ENCODE assay signal across 10 mouse cellular contexts in the genomic region with DNA sequence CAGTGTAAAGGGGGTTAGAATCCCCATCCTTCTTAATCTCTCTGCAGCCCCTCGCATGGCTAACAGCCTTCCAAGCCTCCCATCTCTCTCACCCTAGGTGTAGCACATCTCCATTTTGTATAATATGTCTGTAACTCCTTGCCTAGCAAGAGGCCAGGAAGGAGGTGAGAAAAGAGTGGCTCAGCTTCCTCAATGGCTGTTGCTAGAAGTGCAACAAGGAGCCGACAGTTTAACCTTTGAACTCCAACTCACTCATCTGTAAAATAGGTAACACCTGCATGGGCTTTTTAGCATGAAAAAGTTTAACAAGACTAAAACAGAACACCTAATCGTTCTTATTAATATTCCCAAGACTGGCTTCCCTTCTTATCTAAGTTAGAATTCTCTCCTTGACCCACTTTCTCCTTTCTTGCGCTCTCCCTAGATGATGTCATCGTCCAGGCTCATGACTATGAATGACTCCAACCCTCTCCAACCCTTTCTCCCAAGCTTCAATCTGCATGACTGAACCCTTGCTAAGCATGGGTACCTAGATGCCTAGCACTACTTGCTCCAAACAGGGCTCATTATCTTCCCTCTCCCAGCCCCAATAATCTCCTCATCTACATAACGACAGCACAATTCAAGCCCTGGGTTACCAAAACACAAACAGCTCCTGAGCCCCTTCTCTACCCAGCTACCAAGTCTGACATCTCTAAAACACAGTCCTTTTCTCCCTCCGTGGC. TPM values are rescaled to one million over a fixed set of nuclear protein-coding genes. Genes with fewer than 3 reads are reported as not detected.
DNase-seq lines count a peak whose midpoint lies in the region; ATAC-seq and TF ChIP-seq lines count a peak whose summit lies in the region.
"Had no signal": no experiment of that assay in that cellular context is flagged by ENCODE, and none has a peak within 500 bp of the region (broad histone marks: within the 10 kb centered on the region; RNA-seq: fewer than 3 reads in every experiment).

No protein-coding gene starts in this region.

- peak; percentile 50 for ATAC-seq in lung, postnatal 0 days
- ATAC-seq in hindbrain, embryonic 11.5 days (ENCODE audit: low FRiP score): peak; percentile 41

- no peaks in the 10 kb centered on the region for H3K9me3 ChIP-seq in lung, postnatal 0 days (ENCODE audit: low read length)
- no peaks in the 10 kb centered on the region for H3K9me3 ChIP-seq in hindbrain, embryonic 11.5 days (ENCODE audit: control insufficient read depth, low read length)

- H3K9ac ChIP-seq in lung, postnatal 0 days (replicated peaks; ENCODE audit: low read depth): no peak overlapping the region
- no peak overlapping the region for H3K9ac ChIP-seq in hindbrain, embryonic 11.5 days (ENCODE audit: low read depth, low read length)

- H3K4me2 ChIP-seq in lung, postnatal 0 days (replicated peaks; ENCODE audit: low read depth, low read length): no peak overlapping the region
- H3K4me2 ChIP-seq in hindbrain, embryonic 11.5 days (replicated peaks; ENCODE audit: low read depth, low read length): no peak overlapping the region

- intact Hi-C loops in gastrocnemius, adult 2 months (cut with DNase I): no loop called here
- intact Hi-C loops in left cerebral cortex, postnatal 25 days (cut with DNase I): no loop called here

- H3K27me3 ChIP-seq in lung, postnatal 0 days (replicated peaks; ENCODE audit: insufficient read depth, low read length): no peaks in the 10 kb centered on the region
- no peaks in the 10 kb centered on the region for H3K27me3 ChIP-seq in hindbrain, embryonic 11.5 days (ENCODE audit: control insufficient read depth, insufficient read depth, low read length)
- H3K27me3 ChIP-seq: CH12.LX had no signal

- 42% methylated on average over 7 of the region's 7 CpGs for WGBS in lung, postnatal 0 days
- 29% methylated on average over 7 of the region's 7 CpGs for WGBS in hindbrain, embryonic 11.5 days

- no peak for TF ChIP-seq CTCF in gastrocnemius, adult 2 months (IDR thresholded peaks at IDR 0.05)
- TF ChIP-seq CTCF in lung, postnatal 0 days (IDR thresholded peaks at IDR 0.05): no peak

- peak overlapping the region; percentile 24; the same call in 1 of the 2 replicates for H3K27ac ChIP-seq in gastrocnemius, adult 2 months
- no peak overlapping the region for H3K27ac ChIP-seq in lung, postnatal 0 days (ENCODE audit: low read length)
- H3K27ac ChIP-seq in hindbrain, embryonic 11.5 days (ENCODE audit: low read depth, low read length): no peak overlapping the region

- no peaks in the 10 kb centered on the region for H3K36me3 ChIP-seq in lung, postnatal 0 days (ENCODE audit: insufficient read depth, low read length)
- H3K36me3 ChIP-seq in hindbrain, embryonic 11.5 days (ENCODE audit: control insufficient read depth, insufficient read depth, low read length): no peaks in the 10 kb centered on the region

- no peak overlapping the region for H3K4me3 ChIP-seq in gastrocnemius, adult 2 months
- no peak overlapping the region for H3K4me3 ChIP-seq in lung, postnatal 0 days (ENCODE audit: low read depth, low read length)
- H3K4me3 ChIP-seq in hindbrain, embryonic 11.5 days (ENCODE audit: low read depth, low read length): no peak overlapping the region

- no peak for DNase-seq in gastrocnemius, adult 2 months
- no peak for DNase-seq in gastrocnemius, adult 18-20 months (ENCODE audit: low spot score)
- peak; percentile 41 for DNase-seq in lung, postnatal 0 days (ENCODE audit: low spot score)
- no peak for DNase-seq in lung, postnatal 10 days
- DNase-seq in hindbrain, embryonic 11.5 days (ENCODE audit: low spot score): peak; percentile 25
- peak; percentile 59 for DNase-seq in retina, postnatal 1 day
- no peak for DNase-seq in lung, postnatal 25 days (ENCODE audit: low spot score)
- DNase-seq in left cerebral cortex, postnatal 25 days (ENCODE audit: low spot score in 2 of 2): no peak
- DNase-seq: gastrocnemius, postnatal 10 days had no signal

- TF ChIP-seq EP300 in lung, postnatal 0 days (IDR thresholded peaks at IDR 0.05): no peak

- peaks cover 17% of the 10 kb centered on the region; the same call in 1 of the 2 replicates for H3K4me1 ChIP-seq in lung, postnatal 0 days (ENCODE audit: insufficient read depth, low read depth, low read length)
- H3K4me1 ChIP-seq in hindbrain, embryonic 11.5 days (replicated peaks; ENCODE audit: control insufficient read depth, insufficient read depth, low read length): peaks cover 7% of the 10 kb centered on the region; the same call in 1 of the 2 replicates

RNA-seq across cellular contexts. Expression of a gene that starts 24.8 kb away (rescaled TPM):
- total RNA-seq in gastrocnemius, adult 2 months (2021): 10 to 100 TPM; 32.4 to 35.6 TPM
- 10 to 100 TPM; 27.0 to 33.4 TPM for total RNA-seq in gastrocnemius, adult 18-20 months (2021)
- 9.9 and 10.9 TPM in 2 replicates for polyA plus RNA-seq in lung, postnatal 0 days (2015; fragmentation: Nextera tagmentation; extraction: Ambion mirVana)
- polyA plus RNA-seq in hindbrain, embryonic 11.5 days (2014; fragmentation: Nextera tagmentation; extraction: Ambion mirVana): 56.8 and 69.4 TPM in 2 replicates
- 100 to 1,000 TPM; 238 to 256 TPM for total RNA-seq in left cerebral cortex, postnatal 25 days (2021)

Comparison
In these comparisons a context has a peak if more than half of its experiments do, and no peak if none do; other contexts are left out.
1. DNase-seq: peak in lung, postnatal 0 days (single experiment), hindbrain, embryonic 11.5 days (single experiment) and retina, postnatal 1 day (single experiment); none in gastrocnemius, adult 2 months (single experiment), gastrocnemius, adult 18-20 months (single experiment), lung, postnatal 10 days (single experiment), lung, postnatal 25 days (single experiment) and left cerebral cortex, postnatal 25 days (0 of 2).
2. RNA of a gene that starts 24.8 kb away (total RNA-seq): 238 to 256 TPM in left cerebral cortex, postnatal 25 days; 32.4 to 35.6 TPM in gastrocnemius, adult 2 months and 27.0 to 33.4 TPM in gastrocnemius, adult 18-20 months; every median in the first group is over 4 times any median in the second.